Mouse (Mus musculus) kidney, adult 8-10 months (tissue): ENCODE measurements around the gene Klhdc2.
A peak's percentile ranks its signal among the peaks of the same experiment; 100 is the strongest.

ENCODE experiments used
- DNase-seq, 2 experiments: peaks; one replicate each; pipeline ENCODE4 v3.0.0; 2022

Gene Klhdc2

DNA sequence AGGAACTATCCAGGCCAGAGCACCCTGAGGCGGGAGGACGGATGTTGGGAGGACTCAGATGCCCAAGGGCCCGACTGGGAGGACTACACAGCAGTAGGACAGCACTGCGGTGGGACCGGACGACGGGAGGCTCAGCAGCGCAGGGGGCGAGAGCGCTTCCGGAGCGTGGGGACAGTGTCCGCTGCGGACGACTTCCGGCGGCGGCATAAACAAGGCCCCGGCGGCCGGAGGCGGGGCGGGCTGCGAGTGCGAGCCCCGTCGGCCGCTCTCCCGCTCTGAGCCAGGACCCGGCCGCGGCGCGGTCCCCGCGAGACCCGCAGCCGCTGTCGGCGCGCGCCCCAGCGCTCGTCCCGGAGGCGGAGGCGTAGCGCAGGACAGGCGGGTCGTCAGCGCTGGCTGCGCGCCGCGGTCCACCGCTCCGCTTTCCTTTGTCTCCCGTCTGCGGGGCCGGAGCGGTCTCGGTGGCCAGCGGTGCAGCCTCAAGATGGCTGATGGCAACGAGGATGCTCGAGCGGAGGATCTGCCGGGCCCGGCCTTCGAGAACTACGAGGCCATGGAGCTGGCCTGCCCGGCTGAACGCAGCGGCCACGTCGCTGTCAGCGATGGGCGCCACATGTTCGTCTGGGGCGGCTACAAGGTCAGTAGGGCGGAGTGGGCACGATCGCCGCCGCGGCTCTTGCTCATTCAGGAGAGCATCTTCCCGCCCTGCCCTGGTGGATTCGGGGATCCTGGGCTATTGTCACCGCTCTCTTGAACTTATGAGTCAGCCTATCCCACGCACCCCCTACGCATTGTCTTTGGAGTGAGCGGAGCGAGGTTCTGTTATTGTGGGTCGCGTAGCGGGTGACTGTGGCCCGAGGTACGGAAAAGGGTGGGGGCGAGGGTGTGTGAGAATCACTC lies at the start of gene Klhdc2:
Gene Klhdc2 (plus strand): TSS at position 171 of the 900 bp plus-strand sequence.
- DNase-seq, result peak; percentile 86 to 88

DNA sequence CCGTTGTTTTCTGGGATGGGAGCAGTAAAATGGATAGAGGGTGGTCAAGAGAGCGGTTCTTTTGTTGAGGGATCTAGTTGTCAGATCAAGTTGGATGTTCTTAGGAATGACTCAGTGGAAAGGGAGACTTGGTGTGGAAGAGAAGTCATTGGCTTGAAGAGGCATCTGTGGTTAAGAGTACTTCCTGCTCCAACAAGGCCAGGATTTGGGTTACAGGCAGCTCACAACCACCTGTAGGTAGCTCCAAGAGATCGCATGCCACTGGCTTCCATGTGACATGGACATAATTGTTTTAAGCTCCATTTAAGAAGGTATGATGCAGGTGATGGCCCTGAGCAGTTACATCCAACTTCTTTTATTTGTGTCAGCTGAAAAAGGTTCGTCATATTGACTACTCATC lies 46.7 kb upstream of the Klhdc2 start:
- DNase-seq, result no peak

DNA sequence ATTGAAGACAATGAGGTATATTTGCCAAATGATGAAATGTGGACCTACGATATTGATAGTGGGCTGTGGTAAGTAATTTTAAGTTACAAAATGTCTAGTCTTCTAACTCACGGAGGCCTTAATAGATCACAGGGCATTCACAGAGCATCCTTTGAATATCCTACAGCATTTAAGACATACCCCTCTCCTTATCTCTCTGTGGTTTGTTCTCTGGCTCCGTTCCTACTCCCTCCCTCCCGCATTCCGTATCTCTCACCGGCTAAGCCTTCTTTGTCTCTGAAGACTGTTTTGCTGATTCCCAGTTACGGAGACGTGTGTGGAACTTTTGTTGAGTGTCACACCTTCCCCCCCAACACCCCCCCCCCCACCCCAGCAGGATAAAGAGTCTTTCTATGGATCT lies 45.7 kb upstream of the Klhdc2 start:
- no peak for DNase-seq

DNA sequence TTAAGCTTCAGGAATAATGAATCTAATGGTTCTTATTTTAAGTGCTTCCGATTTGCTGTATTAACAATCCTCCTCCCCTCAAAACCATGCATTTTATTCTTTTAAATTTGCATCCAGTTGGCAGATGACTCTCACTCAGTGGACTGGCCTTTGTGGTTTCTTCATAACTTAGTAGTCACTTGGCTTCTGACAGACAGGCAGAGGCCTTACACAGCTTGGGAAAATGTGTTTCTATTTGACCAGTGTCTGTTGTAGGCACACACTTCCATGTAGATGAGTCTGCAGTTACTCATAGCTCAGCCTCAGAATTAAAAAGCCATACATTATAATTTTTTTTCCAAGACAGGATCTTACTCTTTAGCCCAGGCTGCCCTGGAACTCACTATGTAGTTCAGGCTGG lies 42.7 kb upstream of the Klhdc2 start:
- DNase-seq, result no peak

DNA sequence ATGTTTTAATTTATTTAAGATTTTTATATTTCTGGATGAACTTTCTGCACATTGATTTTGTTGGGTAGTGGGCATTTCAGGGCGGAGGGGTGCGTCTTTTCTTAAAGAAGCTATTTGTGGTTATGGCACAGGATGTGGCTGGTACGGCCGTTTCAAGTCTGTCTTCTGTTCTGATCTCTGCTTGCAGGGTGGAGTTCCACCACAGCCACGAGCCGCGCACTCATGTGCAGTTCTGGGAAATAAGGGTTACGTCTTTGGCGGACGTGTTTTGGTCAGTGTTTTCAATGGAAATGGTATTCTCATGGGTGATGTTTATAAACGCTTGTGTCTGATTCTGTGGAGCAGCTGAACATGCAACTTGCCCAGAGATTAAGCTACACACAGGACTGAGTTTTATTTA lies 38.6 kb upstream of the Klhdc2 start:
- no peak for DNase-seq

DNA sequence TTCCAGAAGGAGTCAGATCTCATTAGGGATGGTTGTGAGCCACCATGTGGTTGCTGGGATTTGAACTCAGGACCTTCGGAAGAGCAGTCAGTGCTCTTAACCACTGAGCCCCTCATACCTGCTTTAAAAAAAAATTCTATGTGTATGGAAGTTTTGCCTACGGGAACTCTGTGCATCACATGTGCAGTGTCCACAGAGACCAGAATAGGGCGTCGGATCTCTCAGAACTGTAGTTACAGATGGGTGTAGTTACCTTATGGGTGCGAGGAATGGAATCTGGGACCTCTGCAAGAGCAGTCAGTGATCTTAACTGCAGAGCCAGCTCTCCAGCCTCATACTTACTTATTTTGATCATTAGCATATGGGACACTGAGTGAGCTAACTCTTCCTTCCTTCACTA lies 34.2 kb upstream of the Klhdc2 start:
- DNase-seq, result no peak

DNA sequence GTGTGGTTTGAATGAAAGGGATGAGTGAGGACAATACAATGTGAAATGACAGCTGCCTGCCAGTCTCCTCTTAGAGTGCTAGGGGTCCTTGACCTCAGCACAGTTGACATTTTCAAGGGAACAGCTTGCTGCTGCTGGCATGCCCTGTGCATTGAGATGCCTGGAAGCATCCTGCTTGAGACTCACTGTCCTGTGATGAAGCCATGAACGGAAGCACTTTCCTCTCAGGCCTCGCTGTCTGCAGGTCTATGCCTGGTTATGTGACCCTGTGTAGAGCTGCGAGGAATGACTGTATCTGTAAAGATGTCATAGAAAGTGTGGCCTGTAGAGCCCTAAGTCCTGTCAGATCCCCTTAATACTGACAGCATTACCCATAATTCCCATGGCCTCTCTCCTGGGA lies 31.4 kb upstream of the Klhdc2 start:
- DNase-seq, result no peak

DNA sequence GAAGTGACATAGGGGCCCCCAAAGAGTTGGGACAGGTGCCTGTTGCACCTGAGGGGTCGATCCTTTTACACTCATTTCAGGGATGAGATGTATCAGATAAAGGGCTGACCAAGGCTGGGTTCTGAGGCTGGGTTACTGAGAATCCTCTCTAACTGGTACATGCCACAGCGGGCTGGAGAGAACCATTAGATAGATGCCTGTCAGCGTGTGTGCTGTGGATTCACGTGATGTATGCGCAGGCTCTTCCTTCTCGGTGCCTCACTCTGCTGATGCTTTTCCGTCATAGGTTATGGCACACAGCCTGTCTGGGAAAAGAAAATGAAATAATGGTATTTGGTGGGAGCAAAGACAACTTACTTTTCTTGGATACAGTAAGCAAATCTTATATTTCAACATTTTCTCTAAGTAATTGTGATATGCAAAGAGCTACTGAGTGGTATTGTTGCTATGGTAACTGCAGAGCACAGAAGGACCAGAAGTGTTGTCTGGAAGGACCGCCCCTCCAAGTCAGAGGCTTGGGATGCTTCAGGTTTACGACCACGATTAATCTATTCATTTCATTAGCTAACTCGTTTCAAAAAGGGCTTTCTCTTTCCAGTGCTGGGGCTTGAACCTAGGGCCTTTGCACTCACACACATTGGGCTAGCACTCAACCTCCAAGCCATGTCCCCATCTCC lies 28.4 kb upstream of the Klhdc2 start:
- DNase-seq, result no peak

DNA sequence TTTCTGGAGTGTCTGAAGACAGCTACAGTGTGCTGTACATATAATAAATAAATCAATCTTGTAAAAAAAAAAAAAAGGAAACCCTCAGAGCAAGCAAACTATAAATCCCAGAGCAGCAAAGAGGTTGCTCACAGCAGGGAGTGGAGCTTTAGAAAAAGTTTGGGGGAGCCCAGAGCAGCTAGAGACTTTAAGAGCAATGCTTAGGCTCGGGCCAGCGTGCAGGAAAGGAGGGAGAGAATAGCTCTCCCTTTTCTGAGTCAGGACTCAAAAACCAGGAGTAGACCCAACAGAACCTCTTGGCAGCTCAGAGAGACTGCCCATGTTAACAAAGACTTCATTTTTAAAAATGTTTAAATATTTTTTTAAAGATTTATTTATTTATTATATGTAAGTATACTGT lies 27.5 kb upstream of the Klhdc2 start:
- no peak for DNase-seq

DNA sequence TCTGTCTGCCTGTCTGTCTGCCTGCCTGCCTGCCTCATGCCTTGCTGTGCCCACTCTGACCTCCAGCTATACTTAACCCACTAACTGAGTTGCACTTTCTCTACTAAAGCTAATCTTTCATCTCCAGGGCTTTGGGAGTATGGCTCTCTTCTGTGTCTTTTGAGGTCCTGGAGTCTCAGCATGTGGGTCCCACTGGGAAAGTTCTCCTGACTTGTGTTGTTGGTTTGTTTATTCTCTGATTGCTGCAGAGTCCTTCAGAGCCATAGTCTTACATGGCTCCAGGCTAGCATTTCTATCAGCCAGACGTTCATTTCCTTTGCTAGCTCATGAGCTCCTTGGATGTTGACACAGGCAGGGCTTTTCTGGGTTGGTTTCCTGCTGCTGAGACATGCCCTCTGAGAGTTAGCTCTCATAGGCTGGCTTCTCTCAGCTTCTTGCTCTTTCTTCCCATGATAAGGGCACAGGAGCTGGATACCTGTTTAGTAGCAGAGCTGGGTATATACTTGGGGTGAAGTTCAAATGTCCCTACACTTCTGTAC lies 16.5 kb upstream of the Klhdc2 start:
- DNase-seq, result no peak

DNA sequence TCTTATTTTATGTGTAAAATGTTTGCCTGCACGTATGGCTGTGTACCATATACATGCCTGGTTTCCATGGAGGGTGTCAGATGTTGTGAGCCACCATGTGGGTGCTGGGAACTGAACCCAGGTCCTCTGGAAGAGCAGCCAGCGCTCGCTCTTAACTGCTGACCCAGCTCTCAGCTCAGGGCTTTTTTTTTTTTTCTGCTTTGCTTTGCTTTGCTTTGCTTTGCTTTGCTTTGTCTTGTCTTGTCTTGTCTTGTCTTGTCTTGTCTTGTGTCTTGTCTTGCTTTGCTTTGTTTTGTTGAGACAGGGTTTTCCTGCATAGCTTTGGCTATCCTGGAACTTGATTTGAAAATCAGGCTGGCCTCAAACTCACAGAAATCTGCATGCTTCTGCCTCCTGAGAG lies 15.6 kb upstream of the Klhdc2 start:
- no peak for DNase-seq

DNA sequence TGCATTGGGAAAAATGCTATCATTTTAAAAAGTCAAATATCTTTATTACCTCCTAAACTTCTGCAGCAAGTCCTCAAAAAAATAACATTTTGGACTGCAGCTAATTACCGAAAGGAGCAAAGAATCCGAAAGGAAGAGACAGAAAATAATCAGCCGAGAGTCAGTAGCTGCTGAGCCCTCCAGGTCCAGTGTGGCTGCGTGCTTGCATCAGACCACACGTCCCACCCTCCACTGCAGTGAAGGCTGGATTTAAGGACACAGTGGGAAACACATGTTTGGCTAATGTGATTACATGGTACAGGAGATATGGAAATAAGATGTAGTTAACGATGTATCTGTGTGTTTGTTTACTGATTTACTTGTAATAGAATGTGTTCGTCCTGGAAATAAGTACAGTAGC lies 13.3 kb upstream of the Klhdc2 start:
- no peak for DNase-seq

DNA sequence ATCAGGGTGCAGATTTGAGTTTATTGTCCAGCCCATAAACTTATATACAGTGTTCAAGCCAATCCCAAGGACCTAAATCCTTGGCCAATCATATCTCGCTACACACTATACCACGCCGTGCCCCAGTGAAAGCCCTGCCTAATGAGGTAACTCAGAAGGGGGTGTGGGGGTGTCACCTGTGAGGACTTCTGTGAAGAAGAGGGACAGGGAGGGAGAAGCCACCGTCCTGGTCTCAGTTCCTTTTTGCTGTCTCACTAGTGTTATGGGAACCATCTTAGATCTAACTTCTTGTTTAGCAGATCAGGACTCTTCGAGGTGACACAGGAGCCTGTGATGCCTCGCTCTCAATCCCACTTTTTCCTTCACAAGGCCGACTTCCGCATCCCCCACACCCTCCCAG lies 8.9 kb upstream of the Klhdc2 start:
- no peak for DNase-seq

DNA sequence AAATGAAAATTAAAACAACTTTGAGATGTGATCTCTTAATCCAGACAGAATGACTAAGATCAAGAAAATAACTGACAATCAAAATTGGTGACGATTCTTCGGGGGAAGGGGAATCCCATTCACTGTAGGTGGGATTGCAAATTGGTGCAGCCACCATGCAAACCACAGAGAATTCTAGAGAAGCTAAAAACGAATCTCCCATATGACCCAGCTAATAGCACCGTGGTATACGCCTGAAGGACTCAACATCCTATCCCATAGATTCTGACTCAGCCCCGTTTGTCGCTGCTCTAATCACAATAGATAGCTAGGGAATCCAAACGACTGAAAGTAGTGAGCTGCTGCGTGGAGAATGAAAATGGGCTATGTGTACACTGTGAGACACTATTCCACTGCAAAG lies 7.8 kb upstream of the Klhdc2 start:
- no peak for DNase-seq

DNA sequence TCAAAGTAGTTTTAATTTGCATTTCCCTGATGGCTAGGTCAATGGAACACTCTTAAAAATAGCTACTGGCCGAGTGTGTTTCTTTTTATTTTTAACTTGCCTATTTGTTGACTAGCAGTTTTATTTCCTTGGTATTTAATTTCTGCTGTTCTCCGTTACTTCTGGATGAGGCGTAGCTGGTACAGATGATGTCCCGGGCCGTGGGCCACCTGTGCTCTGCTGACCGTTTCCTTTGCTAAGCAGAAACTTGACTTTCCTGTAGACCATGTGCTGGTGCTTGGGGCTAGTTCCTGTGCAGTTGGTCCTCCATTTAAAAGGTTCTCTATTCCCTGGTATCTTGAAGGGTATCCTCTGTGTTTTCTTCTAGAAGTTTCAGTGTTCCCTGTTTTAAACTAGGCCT lies 4.1 kb upstream of the Klhdc2 start:
- DNase-seq, result no peak

DNA sequence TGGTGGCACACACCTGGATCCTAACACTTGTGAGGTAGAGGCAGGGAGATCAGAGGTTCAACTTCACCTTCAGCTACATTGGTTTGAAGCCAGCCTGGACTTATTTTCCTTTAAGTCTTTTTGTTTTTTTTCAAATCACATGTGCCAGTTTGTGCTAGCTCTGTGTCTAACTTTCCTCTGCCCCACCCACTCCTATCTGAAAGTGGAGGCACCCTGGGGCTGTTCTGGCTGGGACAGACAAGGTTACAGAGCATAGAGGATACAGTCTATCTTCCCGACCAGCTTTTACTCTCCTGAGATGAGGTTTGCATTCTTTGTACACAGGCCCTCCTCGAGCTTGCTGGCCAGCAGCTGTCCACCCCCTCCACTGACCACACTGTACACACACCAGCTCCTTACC lies 2.7 kb upstream of the Klhdc2 start:
- no peak for DNase-seq

DNA sequence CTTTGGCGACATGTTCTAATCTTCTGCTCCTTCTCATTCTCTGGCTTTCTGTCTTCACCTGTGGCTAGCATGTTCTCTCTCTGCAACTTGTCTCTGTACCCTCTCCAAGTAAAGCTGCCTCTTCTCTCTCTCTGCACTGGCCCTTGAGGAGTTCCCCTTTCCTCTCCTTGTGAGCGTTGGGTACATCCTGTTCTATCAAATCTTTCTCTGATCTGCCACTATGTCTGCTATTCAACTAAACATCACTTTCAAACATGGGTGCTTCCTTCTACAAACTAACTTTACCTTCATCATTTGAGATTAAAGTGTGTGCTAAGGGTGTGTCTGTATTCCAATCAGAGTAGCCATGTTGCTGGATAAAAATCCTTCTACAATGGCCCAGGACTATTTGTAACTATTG lies 1.5 kb upstream of the Klhdc2 start:
- no peak for DNase-seq

DNA sequence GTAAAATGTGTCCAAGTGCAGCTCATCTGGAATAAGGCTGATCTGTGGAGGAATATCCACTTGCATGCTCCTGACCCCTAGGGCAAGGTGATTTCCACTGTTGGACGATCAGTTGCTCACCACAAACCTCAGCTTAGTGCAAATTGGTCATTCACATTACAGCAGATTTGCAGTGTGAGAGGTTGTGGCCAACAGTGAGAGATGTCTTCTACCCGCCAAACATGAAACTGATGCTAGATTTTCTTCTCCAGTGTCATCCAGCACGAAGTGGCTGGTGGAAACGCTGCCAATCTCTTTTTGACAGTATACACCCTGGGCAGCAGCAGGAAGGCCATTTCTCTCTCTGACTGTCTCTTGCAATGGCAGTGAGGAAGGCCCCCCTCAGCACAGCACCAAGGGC lies 830 bp upstream of the Klhdc2 start:
- DNase-seq, result no peak

DNA sequence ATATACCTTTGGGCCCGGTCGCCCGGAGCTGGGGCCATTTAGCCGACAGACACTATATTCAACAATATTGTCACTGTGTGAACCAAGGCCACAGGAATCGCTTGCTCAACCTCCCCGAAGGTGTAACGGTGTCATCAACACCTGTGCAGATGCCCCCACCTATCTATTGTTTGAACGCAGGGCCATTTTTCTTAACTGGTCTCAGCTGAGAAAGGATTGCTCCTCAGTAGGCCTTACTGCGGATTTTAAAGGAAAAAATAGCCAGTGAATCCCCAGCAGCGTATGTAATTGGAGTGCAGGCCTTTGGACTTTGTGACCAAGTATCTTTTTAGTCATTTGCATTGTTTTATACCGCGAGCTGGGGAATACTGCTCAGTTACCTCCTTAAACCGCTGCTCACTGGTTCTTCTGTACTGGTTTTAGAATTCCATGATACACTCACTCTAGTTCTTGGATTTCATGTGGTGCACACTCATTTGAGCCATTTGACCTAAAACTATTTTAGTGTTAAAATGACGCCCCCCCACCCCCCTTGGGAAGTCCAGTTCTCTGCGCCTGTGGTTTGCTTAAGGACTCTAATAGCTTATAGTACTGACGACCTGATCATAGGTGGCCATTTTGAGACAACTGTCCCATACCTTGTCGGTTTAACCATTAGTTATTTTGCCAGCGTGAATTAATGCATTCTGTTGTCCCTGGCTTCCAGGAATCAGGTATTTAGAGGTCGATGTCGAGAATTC lies 1.1 kb downstream of the Klhdc2 start:
- DNase-seq, result no peak

DNA sequence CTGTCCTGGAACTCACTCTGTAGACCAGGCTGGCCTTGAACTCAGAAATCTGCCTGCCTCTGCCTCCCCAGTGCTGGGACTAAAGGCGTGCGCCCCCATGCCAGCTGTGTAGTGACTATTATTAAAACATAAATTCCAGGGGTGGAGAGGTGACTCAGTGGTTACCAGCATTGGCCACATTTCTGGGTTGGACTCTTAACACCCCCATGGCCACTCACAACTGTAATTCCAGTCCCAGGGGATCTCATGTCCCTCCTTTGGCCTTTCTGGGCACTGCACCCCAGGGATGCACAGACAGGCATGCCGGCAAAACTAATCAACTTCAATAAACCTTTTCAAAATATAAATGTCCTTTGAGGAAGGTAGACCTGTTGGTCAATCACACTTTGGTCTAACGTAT lies 1.8 kb downstream of the Klhdc2 start:
- no peak for DNase-seq

DNA sequence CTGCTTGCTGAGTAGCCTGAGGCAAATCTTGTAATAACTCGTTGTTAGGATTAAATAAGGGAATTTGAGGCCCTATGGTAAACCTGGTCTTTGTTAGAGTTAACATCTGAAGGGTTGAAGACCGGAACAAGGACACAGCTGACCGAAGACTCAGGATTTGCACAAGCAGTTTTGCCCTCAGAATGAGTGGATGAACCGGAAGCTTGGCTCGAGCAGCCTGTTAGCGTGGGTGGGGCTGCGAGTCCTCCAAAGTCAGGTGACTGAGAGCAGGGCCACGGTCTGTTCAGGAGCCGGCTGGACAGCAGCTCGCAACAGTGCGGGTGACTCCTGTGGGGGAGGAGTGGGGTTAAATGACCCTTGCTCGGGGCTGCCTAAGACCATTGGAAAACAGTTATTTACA lies 2.8 kb downstream of the Klhdc2 start:
- peak; percentile 76 to 81 for DNase-seq

DNA sequence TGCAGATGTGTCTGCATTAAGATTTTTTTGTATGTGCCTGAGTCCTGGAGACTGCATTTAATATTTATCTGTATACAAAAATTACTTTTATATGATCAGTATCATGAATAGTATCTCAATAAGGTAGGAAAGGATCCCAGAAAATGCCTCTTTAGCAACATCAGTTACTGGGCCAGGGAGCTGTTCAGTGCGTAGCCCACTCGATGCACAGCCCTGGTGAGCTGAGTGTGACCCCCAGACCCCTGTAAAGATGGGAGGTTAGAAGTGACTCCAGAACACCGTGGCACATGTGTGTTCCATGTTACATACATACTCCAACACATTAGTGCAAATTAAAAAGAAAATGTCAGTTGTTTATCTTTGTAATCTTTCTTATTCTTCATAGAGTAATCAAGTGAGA lies 3.4 kb downstream of the Klhdc2 start:
- DNase-seq, result no peak

DNA sequence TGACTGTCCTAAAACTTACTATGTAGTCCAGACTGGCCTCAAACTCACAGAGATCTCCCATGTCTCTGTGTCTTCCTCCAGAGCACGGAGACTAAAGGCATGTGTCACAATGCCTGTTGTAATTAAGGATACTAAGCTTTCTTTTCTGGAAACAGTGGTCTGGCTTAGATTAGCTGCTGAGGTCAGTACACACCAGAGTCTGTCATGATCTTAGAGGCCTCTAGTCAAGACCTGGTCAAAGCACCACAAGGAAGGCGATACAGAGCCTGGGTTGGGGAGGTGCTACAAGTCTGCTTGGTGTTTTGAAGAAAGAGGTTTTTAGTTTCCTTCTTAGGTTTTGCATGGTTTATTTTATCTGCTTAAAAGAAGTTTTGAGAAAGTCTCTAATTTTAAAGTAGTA lies 3.9 kb downstream of the Klhdc2 start:
- DNase-seq, result no peak

DNA sequence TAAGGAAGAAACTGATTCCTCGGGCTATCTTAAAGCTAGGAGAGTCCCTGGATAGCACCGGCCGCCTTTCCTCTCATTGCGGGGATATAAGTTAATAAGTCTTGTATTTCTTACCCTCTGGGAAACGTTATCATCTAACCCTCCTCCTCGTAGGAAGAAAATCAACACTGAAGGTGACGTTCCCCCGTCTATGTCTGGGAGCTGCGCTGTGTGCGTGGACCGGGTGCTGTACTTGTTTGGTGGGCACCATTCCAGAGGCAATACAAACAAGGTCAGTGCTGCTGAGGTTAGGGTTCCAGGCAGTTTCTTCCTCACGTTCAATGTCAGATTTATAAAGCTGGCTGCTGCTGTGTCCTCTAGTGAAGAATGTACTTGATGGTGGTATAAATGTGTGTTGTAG lies 5.7 kb downstream of the Klhdc2 start:
- DNase-seq, result no peak
